Mouse (Mus musculus) urinary bladder, adult 18-20 months (tissue): Measurements from ENCODE around the gene Fam20a.

Experiments used
- DNase-seq, 2 experiments: peaks; one replicate each; pipeline ENCODE4 v3.0.0; 2022; ENCODE audit warnings: low spot score in 2 of 2, mixed read lengths in 2 of 2

Fam20a gene

DNA sequence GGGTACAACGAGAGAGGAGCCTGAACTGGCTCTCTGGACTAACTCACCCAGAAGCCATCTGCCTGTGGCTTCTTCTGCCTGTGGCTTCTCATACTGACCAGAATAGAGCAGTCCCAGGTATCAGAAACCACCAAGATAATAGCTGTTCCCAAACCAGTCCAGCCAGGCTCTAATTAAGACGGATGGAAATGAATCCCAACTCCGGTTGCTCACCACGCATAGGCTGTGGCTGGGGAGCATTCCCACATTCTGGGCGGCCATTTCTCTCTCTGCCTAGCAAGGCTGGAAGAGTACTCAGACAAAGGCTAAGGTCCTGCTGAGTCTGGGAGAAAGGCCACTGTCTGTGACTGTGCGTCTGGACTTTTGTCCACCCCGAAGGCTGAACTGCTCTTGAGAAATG lies 5.1 kb downstream of the Fam20a start:
- no peak for DNase-seq

DNA sequence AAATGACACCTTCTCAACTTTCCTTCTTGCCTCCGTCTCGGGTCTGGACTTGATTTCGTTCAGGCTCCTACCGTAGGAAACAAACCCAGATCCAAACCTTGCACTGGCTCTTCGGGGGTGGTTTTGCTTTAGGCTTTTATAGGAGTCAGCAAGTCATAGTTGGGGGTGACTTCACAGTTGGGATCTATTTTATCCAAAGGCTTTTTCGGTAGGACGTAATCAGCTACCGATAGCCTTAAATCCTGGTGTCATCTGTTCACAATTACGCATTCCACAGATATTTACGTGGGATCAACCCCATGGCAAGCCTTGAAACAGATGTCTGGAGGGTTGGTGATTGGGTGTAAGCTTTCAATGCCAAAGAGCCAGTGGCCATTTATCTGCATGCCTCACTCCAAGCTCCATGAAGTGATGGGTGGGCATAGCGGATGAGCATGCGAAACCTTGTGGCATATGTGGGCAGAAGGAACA lies 6.7 kb downstream of the Fam20a start:
- DNase-seq: no peak

DNA sequence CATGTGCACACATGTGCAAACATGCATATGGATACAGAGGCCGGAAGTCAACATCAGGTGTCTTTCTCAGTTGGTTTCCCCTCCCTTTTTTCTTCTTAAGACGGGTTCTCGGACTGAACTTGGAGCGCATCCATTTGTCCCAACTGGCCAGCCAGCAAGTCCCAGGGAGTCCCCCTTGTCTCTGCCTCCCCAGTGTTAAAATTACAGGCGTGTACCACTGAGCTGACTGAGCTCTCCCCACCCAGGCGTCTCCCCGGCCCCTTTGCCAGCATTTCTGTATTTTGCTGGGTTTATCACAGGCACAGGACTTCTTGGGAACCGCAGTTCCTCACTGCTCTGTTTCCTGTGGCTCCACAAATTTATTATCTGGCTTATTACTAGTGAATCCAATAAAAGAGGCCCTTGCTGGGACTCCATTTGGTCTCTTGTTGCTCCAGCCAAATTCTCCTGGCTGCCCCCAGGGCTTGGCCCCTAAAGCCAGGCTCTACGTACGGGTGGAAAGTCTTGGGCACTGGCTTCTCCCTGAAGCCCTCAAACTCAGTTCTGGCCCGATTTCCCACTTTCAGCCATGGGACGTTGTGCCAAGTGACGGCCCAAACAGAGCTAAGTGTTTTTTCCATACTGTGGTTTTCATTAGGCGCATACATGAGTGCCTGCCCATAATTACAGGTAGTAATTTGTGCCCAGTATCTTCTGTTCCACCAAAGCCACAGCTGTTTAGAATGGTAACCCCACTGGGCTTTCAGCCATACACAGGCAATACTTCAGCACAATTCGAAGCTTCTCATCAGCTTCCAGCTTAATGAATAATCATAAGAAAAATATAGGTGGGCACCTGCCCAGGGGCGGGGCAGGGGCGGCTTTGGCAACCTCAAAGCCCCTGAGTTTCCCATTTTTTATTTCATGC lies 7.5 kb downstream of the Fam20a start:
- no peak for DNase-seq

DNA sequence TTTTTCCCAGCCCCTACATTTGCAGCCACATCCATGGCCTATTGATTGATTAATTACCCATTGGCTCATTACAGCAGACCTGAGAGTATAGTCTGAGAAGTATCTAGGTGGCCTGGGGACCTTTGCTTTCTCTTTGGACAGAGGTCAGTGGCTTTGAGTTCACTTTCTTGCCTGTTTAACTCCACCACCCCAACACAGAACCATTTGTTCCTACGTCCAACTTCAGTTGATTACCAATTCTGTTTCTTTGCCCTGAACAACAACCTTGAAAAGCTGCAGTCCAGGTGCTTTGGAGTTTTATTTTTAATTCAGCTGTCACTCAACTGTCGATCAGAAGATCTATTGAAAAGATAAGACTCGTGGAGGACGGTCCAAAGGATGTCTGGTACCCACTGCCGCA lies 12.6 kb downstream of the Fam20a start:
- no peak for DNase-seq

DNA sequence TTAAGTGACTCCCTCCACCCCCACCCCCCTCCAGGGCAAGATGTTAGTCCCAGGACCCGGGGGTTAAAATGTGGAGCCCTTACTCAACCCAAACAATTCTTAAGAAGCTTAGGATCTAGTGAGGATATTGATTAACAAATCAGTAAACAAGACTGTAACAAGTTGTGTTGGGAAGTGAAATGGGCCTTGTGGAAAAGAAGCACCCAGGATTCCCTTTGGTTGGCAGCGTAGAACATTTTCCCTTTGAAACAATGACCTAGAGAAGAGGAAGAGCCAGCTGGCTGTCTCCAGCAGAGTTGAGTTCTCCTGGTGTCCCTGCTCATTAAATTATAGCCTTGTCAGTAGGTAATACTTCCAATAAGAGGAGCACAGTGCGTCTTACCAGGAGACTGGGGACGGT lies 13.3 kb downstream of the Fam20a start:
- no peak for DNase-seq

DNA sequence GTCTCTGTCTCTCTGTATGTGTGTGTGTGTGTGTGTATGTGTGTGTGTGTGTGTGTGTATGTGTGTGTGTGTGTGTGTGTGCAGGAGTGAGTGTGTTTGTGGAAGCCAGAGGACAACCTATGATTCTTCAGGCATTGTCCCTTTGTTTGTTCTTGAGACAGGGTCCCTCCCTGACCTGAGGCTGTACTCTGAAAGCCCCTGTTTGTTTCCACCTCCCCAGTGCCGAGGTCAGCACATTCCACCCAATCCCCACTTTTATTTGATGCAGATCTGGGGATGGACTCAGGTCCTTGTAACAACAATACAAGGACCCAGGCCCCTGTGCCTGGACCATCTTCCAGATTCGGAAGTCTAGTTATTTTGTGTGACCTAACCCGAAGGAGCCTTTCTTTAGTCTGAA lies 14.6 kb downstream of the Fam20a start:
- DNase-seq: no peak

DNA sequence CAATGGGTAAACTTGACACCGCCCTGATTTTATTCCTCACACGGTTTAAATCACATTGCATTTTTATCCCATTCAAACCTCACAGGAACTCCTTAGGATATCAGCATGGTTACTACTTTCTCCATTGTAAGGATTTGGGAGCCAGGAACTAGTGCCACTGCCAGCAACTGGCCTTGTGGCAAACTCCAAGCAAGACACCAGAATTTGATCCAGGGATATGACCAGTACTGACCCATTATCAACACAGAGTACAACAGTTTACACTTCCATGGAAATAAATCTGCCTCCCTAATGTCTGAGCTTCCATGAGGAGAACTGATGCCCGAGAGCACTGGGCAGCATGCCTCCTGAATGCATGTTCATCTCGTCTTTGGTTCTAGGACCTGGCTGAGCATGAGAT lies 15.5 kb downstream of the Fam20a start:
- DNase-seq: no peak

DNA sequence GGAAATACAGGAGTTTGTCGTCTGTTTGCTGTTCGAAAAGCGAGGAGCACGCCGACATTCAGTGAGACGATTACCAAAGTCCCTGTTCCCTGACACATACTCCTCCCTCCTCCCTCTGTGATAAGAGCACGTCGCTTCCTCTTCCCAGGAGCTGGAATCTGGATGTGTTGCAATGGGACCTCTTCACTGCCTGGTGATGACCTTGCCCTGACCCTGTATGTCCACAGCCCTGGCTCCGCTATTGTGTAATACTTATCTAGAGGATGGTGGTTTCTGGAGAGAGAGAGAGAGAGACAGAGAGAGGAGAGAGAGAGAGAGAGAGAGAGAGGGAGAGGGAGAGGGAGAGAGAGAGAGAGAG lies 16.0 kb downstream of the Fam20a start:
- DNase-seq: peak in 1 of 2 experiments; percentile 14

DNA sequence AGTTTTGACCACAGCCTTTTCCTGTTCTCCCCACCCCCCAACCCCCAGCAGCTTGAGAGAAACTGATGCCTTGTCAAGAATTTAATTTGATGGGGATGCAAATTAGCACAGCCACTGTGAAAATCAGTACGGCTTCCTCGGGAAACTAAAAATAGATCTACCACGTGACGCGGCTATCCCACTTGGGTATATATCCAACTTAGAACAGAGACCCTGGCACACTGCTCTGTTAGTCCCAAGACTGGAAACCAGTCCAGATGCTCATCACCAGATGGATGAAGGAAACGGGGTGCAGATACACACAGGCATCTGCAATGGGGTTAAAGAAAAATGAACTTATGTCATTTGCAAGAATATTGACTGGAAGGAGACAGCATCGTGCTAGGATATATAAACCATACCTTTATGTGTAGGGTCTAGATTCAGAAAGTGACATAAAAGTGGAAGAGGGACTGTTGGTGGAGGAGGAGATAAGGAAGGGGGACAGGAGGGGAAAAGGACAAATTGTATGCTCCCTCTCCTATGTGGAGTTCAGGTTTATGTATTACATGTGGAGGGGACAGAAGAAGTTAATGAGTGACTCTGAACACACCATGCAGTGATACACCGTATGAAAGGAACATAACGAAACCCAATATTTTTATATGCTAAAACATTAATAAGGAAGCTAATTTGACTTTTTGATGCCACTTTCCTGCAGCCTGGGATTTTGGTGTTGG lies 16.6 kb downstream of the Fam20a start:
- no peak for DNase-seq

DNA sequence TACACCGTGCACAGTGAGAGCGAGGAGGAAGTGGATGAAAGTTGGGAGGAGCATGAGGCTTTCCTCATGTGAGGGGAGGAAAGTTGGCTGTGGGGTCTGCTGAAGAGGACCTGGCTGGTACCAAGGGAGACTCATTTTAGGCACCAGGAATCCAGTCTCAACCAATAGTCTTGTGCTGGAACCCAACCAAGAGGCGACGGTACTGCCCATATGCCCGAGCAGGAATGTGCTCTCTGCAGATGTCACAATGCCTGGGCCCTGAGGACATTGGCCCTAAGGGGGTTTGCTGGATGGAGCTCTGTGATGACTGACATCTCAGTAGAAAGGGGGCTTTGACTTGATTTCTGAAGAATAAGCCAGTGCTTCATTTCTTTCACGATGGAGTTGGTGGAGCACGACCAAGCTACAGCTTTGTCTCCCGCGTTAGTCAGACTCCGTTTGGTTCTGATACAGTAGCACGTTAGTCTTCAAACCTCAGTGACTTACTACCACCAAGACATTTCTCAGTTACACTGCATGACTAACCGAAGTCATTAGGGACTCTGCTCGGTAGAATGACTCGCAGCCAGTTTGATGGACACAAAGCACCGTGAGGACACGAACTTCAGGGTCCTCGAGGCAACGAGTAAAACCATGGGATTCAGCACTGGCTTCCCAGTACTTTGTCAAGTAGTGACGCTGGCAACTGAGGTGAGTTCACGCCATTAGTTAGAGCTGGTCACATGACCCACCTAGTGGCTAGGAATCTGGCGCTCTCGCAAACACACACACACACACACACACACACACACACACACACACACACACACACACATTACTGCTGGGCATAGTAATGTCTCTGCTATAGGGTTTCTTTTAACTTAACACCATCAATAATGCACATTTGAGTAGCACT lies 17.5 kb downstream of the Fam20a start:
- DNase-seq: no peak

DNA sequence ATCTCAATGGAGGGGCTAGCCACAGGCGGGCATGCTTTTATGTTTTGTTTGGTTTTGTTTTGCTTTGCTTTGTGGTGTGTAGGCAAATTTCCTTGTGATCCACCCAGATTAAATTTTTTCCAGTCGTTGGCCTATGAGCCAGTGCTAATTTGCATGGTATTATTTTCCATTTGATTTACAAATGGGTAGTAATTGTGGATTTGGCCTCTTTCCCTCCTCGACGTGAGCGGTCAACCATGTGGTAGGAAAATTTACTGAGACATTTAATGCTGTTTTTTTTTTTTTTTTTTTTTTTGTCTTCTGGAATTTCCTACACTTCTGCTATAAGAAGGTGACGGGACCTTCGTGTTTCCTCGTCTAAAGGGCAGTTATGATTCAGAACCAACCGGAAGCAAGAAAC lies 18.2 kb downstream of the Fam20a start:
- DNase-seq: no peak

DNA sequence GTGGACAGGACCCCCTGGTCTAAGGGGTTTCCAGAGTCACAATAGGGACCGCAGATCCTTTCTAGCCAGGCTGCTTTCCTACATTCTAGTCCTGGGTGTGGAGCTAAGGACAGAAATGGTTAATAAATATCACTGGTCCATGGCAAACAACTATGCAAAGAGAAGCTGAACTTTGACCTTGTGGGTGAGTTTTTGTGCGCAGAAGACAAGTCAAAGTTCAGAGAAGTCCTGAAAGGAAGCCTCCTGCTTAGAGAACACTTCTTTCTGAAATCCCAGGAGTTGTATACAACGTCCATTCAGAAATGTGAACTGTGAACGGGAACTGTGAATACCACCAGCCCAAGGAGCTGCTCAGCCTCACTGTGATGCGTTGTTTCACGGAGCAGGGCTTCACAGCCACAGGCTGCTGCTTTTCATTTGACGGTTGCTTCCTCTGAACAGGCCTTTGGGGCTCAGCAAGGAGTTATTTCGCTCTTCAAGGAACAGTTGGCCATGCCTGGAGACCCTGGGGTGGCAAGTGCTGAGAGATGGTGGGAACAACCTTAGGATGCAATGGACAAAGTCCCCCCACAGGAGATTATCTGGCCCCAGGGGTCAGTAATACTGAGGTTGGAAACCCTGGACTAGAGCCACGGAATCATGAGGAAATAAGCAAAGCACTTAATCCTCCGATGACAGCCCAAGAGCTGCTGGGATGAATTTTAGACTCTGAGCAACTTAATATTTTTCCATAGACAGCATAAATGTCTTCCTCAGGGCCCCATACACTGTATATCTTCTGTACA lies 19.9 kb downstream of the Fam20a start:
- no peak for DNase-seq

DNA sequence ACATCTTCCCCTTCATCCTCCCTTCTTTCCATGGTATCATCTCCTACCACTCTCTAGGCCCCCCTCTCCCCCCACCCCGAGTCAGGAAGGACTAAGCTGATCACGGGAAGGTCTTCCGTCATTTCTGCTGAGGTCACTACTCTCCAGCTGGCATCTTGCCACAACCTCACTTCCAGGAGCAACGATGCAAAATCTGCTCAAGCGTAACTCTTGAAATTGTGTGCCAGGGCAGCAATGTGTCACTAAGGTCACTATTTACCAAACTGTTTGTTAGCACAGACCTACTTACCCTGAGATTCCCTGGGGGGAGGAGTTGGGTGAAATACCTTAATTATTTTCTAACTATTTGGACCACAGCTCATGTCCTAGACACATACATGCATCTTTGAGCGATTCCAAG lies 21.3 kb downstream of the Fam20a start:
- DNase-seq: no peak

DNA sequence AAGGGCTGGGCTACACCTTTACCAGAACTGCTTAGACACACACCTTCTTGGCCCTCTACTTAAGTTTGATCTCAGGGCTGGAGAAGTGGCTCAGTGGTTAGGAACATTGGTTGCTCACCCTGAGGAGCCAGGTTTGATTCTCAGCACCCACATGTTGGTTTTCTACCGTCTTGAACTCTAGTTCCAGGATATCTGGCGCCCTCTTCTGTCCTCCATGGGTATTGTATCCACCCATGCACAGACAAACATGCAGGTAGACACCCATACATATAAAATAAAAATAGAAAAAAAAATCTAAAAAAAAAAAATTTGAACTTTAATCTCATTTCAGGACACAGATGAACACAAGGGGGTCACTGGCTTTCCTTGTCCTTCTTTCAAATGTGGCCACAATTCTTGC lies 22.3 kb downstream of the Fam20a start:
- no peak for DNase-seq

DNA sequence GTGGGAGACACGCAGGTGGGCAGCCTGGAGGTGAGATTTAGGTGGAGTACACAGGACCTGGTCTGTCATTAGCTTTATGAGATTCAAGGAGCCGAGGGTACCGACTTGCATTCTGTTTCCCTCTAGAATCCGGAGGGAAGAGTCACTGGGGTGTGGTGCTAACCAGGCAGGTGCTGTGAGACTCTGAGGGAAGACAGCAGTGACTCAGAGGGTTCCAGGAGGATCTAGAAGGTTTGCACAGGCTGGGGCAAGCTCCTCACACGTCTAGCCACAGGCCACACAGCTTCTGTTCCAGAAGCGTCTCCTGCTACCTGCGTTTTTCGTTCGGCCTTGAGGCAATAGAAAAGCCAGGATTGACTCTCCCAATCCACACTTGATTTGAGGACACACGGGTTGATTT lies 23.3 kb downstream of the Fam20a start:
- peak; percentile 41 to 64 for DNase-seq

DNA sequence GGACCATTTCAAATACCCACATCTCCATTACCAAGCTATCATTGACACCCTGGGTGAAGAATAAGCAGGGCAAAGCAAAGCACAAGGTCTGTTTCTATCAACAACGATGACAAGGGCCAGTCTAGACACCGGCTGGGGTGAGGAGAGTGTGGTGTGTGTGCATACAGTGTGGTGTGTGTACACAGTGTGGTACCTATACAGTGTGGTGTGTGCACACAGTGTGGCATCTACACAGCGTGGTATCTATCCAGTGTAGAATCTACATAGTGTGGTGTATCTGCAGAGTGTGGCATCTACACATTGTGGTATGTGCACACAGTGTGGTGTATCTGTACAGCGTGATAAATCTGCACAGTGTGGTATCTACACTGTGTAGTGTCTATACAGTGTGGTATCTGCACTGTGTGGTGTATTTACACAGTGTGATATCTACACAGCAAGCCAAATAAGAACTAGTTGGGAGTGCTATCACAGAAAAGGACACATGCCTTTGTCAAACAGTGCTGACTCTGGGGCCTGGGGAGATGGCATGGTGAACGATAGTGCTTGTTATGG lies 24.9 kb downstream of the Fam20a start:
- DNase-seq: no peak

DNA sequence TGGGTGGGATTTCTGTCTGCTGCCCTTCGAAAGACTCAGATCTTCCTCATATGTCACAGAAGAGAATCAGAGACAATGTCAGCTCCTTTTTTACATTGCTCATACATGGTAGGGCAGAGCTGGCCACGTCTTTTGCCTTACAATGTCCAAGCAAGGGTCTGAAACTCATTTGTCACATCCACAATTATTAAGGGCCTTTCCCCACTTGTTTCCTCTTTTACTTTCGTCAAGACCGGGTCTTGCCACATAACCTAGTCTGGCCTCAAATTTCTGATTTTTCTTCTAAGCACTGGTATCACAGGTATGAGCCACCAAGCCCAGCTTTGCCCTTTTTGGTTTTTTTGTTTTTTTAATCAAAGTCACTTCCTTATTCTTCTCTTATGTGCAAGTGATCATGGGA lies 25.6 kb downstream of the Fam20a start:
- no peak for DNase-seq

DNA sequence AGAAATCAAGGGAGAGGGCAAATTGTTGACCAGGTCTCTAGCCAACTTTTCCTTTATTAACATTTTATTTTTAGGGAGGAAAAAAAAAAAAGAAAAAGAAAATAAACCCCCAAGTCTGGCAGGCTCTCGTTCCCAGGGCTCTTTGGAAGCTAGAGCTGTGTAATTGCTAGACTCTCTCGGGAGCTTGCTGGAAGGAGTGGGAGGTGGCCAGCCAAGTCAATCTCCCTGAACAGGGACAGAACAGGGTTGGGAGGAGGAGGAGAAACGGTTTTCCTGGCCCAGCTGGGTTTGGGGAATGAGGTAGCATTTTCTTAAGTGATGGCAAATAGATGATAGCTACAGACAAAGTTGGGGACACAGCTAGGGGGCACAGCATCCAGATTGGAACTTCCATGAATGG lies 29.3 kb downstream of the Fam20a start:
- no peak for DNase-seq

DNA sequence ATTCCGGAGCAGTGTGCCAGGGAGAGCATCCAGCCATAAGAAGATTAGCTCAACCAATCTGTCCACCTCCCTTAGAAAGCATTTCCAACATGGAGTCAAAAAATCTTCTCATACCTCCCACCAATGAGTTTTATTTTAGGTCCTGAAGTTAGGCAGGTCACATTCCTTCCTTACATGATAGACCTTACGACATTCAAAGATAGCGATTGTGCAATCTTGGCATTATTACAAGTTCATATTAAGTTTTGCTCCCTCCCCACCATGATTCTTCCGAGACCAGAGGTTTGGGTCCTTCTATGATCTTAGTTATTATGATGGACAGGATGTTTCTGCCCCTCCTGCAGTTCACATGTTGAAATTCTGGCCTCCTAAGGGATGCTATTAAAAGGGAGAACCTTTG lies 32.5 kb downstream of the Fam20a start:
- DNase-seq: no peak

DNA sequence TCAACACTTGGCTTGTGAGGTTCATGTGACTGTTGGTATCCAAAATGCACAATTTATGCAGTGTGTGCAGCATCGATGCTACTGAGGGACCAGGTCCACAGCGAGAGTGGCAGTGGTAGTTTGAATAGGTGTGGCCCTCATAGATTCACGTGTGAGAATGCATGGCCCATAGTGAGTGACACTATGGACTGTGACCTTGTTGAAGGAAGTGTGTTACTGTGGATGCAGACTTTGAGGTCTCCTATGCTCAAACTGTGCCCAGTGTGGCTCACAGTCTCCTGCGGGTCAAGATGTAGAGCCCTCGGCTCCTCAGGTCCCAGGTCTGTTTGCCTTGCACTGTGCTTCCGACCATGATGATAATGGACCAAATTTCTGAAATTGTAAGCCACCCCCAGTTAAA lies 39.9 kb downstream of the Fam20a start:
- DNase-seq: no peak

DNA sequence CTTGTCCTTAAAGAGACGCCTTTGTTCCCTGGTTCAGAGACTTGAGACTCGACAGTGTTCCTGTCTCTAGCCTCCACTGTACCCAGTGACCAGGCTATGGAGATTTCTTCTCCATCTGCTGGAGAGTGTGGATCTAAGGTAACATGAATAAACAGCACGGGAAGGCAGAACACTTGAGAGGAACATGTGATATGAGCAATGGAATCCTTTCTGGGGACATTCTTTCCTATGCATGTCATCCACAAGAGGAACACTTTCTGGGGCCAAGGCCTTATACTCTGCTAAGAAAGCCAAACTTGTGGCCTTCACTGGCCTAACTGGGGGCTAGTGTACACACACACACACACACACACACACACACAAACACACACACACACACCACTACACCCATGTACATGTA lies 40.5 kb downstream of the Fam20a start:
- DNase-seq: no peak
